Mouse (Mus musculus) thymus, adult 2 months (tissue): Measurements from ENCODE around the gene Gm7879.

ENCODE experiments used
- CTCF ChIP-seq: fragments of 200-500 bp; IDR thresholded peaks from 2 replicates; pipeline ENCODE4 v1.5.1; 2012; ENCODE audit warnings: mild to moderate bottlenecking, control low read depth, low read length, moderate library complexity, borderline replicate concordance; ENCODE audit not compliant: control insufficient read depth, poor library complexity, insufficient read depth; ENCODE audit errors: extremely low read depth
- POLR2A ChIP-seq: fragments of 200-500 bp; IDR thresholded peaks from 2 replicates; pipeline ENCODE4 v1.6.1; 2012; ENCODE audit warnings: mild to moderate bottlenecking, low read length, control low read depth, moderate library complexity; ENCODE audit not compliant: control insufficient read depth, poor library complexity, insufficient read depth; ENCODE audit errors: extremely low read depth

- TF ChIP-seq POLR2A = no peak
- no peak for TF ChIP-seq CTCF
Observed at GRCm38 (mm10) chr5:43871845-43872244, 41.1 kb upstream of the Gm7879 start.
